Mouse (Mus musculus) ES-Bruce4 (cell line): ENCODE data around the gene Tnfsf12.

Source experiments
- CTCF ChIP-seq: IDR thresholded peaks from one replicate; pipeline ENCODE4 v1.8.1; 2011; ENCODE audit warnings: low read depth, low read length
- EP300 ChIP-seq: IDR thresholded peaks from 2 replicates; pipeline ENCODE4 v1.6.1; 2011; ENCODE audit warnings: low read depth, low read length; ENCODE audit not compliant: insufficient read depth
- POLR2A ChIP-seq: IDR thresholded peaks from one replicate; pipeline ENCODE4 v1.8.1; 2011; ENCODE audit warnings: low read length; ENCODE audit not compliant: insufficient read depth

DNA sequence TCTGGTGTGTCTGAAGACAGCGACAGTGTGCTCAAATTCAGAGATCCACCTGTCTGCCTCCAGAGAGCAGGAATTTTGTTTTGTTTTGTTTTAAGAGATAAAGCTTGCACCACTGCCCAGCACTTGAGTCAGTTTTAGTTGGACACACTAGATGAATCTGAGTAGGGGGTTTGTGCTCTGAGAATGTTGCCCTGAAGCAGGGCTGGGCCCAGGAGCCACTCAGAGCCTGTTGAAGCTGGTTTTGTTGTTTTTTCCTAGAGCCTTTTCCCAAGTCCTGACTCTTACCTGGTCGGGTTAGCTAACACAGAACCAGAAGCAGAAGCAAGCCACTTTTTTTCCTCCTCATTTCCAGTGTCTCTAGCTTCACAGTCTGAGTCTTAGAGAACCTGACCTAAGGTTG lies 15.4 kb upstream of the Tnfsf12 start:
- TF ChIP-seq CTCF (no peak), POLR2A (no peak), EP300 (peak; percentile 54; the same call in 1 of the 2 replicates)
